Mouse (Mus musculus) embryo, embryonic 10 days (tissue): ENCODE measurements around the gene Adamts20.
A peak's percentile ranks its signal among the peaks of the same experiment; 100 is the strongest.

Experiments
- DNase-seq: peaks from one replicate; pipeline ENCODE4 v3.0.0-alpha.2; 2015; ENCODE audit warnings: low spot score

Adamts20 gene

GRCm38 (mm10) chr15:94248386-94248785 lies 216.8 kb downstream of the Adamts20 start:
- peak; percentile 27 for DNase-seq

DNA sequence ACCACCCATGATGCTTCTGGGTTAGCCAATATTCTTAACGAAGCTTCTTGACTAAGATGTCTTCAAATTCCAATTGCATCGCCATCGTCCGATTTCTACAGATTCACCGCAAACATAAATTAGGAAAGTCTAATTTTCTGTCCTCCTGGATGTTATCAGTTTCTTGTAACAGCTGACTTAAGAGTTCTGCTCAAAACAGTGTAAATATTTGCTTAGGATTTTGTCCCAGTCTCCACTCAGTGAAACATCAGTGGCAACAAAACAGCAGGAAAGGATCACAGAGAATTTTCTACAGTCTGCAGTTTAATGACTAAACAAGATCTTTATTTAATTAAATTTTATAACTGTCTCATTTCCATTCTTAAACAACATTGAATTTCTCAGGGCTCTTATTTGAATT lies 218.5 kb downstream of the Adamts20 start:
- DNase-seq: no peak

GRCm38 (mm10) chr15:94244336-94244735 lies 220.9 kb downstream of the Adamts20 start:
- no peak for DNase-seq

DNA sequence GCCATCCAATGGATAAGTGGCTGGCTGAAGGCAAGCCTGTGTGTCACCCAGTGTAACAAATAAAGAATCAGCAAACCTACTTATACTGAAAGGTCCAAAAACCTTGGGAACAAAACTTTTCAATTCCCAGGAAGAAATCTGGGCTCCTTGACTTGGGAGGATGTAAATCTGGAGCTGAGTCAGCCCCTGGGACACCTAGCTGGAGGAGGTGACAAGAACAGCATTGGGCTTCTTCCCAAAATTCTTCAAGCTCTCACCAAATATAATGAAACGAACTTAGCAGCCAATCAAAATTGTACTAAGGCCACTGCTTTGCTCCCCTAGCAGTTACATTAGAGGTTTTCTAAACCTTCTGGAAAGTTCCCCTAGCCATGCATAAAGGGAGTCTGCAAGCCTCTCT lies 223.1 kb downstream of the Adamts20 start:
- DNase-seq: no peak

GRCm38 (mm10) chr15:94239637-94240036 lies 225.6 kb downstream of the Adamts20 start:
- no peak for DNase-seq

DNA sequence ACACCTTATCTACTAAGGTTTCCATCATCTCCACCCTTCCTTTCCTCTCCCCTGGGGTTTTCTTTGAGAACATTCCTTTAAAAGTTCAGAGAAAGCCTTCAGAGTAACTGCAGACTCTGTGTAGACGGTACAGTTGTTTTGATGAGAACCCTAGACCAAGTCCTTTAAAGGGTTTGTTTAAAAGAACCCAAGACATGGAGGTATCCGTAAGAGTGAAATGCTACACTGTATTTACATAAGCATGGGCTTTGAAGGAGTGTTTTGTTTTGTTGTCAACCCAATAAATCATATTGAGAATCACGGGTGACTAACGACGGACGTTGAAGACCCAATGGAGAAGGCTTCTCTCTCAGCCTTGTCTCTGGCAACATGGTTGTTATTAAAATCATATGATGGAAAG lies 226.1 kb downstream of the Adamts20 start:
- no peak for DNase-seq

- no peak for DNase-seq
Observed at GRCm38 (mm10) chr15:94238058-94238876, 227.0 kb downstream of the Adamts20 start.

- no peak for DNase-seq
Observed at GRCm38 (mm10) chr15:94236726-94237125, 228.5 kb downstream of the Adamts20 start.

DNA sequence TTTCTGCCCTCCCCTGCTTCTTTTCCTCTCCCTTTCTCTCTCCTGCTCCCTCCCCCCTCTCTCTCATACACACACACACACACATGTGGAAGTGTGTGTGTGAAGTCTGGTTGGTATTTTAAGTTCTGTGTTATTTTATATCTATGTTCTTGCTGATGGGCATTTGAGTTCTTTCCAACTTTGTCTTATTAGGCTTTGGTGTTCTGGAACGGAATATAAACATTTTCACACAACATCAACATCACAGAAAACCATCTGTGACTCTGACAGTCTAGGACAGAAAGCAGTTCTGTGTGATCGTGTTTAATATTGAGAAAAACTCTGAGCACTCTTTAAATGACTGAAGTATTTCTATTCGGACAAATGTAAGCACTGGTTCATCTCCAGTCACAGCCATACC lies 229.1 kb downstream of the Adamts20 start:
- no peak for DNase-seq

GRCm38 (mm10) chr15:94235190-94235589 lies 230.0 kb downstream of the Adamts20 start:
- DNase-seq: no peak

DNA sequence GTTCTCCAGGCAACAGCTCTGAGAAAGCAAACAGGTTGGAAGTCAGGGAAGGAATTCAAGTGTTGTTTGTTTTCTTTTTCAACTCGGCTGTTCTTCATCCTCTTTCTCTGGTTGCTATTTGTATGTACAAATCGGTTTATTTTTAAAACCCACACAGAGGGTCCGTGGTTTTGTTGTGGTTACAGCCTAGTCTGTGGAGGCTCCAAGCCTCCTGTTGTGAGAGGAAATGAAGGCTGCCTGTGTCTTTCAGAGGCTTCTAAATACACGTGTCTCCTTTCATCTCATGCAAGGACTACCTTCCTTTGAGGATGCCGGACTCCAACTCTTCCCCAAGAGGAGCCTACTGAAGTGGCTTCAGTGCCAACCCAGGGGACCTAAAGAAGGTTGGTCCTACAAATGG lies 234.0 kb downstream of the Adamts20 start:
- no peak for DNase-seq

DNA sequence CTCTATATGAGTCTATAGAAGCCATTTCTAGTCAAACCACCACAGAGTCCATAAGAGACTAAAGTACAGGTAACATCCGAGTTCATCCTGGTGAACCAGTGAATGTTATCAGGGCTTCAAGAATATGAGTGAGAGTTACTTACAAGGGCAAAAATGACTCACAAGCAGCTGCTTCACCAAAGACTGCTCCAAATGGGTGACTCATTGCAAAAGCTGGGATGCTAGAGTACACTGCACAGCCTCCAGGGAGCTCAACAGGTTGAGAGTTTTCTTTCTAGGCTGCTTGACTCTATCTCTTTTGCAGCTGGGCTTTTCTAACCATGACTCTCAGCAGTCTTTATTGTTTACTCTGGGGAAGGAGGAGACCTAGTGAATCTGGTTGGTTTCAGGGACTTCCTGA lies 237.8 kb downstream of the Adamts20 start:
- DNase-seq: no peak

GRCm38 (mm10) chr15:94223101-94223500 lies 242.1 kb downstream of the Adamts20 start:
- peak; percentile 53 for DNase-seq

DNA sequence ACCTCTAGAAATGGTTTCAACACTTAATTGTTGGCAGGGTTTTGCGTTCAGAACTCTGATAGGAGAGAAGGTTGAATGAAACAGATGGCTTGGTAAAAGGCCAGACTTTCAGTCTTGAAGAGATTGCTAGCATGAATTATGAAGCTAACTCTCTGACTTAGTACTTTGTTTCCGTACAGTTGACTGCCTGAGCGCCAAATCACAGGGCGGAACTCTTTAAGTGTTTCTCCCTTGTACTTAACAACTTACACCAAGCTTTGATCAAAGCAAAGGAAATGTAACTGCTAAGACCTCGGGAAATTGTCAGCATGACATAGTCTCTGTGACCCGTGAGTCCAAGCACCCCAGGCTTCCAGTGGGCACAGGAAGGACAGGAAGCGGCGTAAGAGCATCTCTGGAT lies 244.5 kb downstream of the Adamts20 start:
- peak; percentile 31 for DNase-seq
